Mouse (Mus musculus) heart, embryonic 16.5 days (tissue): ENCODE data around the gene Metap2. TPM values are rescaled to one million over a fixed set of nuclear protein-coding genes. Genes with fewer than 3 reads are reported as not detected.

Experiments
- ATAC-seq: fragments of 200-750 bp; cut with Nextera tagmentation; replicated peaks from 2 replicates; pipeline ENCODE4 v1.8.0; 2017; ENCODE audit warnings: moderate number of reproducible peaks; ENCODE audit not compliant: insufficient read depth, low FRiP score; ENCODE audit errors: extremely low read depth
- H3K27ac ChIP-seq: fragments of 300-500 bp; sonication (generic); 2 replicates; pipeline ENCODE4 v1.5.1; 2014; ENCODE audit warnings: mild to moderate bottlenecking, low read length, control low read depth, moderate library complexity
- H3K27me3 ChIP-seq: fragments of 300-500 bp; sonication (generic); 2 replicates; pipeline ENCODE4 v1.6.1; 2014; ENCODE audit warnings: low read length, mixed read lengths; ENCODE audit not compliant: control insufficient read depth, insufficient read depth
- H3K36me3 ChIP-seq: fragments of 300-500 bp; sonication (generic); 2 replicates; pipeline ENCODE4 v1.6.1; 2014; ENCODE audit not compliant: control insufficient read depth, insufficient read depth
- H3K4me1 ChIP-seq: fragments of 300-500 bp; sonication (generic); 2 replicates; pipeline ENCODE4 v1.6.1; 2014; ENCODE audit warnings: low read length, mixed read lengths; ENCODE audit not compliant: control insufficient read depth, insufficient read depth
- H3K4me2 ChIP-seq: fragments of 300-500 bp; sonication (generic); 2 replicates; pipeline ENCODE4 v1.6.1; 2014; ENCODE audit warnings: low read depth, mild to moderate bottlenecking, control low read depth, low read length
- H3K4me3 ChIP-seq: fragments of 300-500 bp; sonication (generic); 2 replicates; pipeline ENCODE4 v1.5.1; 2014; ENCODE audit warnings: mild to moderate bottlenecking, control low read depth, low read length
- H3K9ac ChIP-seq: fragments of 300-500 bp; sonication (generic); 2 replicates; pipeline ENCODE4 v1.6.1; 2014; ENCODE audit warnings: low read length, control low read depth
- H3K9me3 ChIP-seq: fragments of 300-500 bp; sonication (generic); replicated peaks from 2 replicates; pipeline ENCODE4 v1.6.1; 2016; ENCODE audit warnings: low read length; ENCODE audit not compliant: control insufficient read depth
- WGBS: fragments of 180-500 bp; shearing (Covaris S2); extraction: QIAGEN DNeasy Blood & Tissue Kit; methylation state at CpG from one replicate; pipeline ENCODE4 v1.1.7; 2014; 5-methylcytosine and 5-hydroxymethylcytosine counted together
- polyA plus RNA-seq: library from polyadenylated mRNA; unstranded; fragments of >200 nt; fragmentation: Nextera tagmentation; extraction: Ambion mirVana; gene quantifications from 2 replicates; pipeline ENCODE4 v1.2.1, GENCODE M21; 2015

The Metap2 gene
- polyA plus RNA-seq, 1 experiment from 2014 or later, result 149 TPM

DNA sequence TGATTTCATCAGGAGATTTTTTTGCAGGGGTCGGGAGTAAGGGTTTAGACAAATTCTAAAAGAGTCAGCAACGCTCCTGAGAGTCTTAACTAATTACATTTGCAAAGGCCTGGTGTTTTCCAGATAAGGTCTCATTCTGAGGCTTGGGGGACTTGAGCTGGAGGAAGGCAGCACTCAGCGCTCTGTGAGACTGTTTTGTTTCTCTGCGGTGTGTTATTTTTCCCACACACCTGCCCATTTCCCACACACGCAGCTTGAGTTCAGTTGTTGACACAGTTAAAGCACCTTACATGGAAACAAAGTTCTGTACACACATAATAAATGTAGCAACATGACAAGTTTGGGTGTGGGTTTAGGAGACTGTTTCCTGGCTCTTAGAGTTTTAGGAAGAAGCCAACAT, 35.1 kb upstream of the Metap2 start:
- Histone ChIP-seq H3K4me2 (no peak overlapping the region), H3K27me3 (no peaks in the 10 kb centered on the region), H3K9ac (no peak overlapping the region), H3K4me3 (no peak overlapping the region), H3K27ac (no peak overlapping the region), H3K9me3 (0 out of 2 replicates have a peak, but pooled peaks cover 1% of the 10 kb centered on the region), H3K36me3 (no peaks in the 10 kb centered on the region), H3K4me1 (peaks cover 10% of the 10 kb centered on the region)
- ATAC-seq, result no peak
- WGBS, result 51% methylated on average over 5 of the region's 5 CpGs

DNA sequence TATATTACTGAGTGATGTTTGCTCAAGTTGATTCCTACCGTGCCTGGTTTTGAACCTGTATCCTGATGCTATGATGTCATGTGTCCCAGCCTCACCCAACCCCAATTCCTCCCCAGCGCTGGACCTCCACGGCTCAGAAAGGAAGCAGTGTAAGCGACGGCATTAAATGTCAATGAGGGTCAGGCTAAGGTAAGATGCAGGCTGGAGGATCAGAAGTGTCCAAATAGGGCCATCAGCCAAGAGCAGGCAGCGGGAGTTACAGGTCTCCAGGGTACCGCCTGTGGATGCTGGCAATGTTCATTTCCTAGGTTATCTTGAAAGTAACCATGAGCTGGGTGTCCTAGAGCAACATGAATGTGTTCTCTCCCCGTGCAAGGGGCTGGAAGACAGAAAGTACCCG, 34.5 kb upstream of the Metap2 start:
- Histone ChIP-seq H3K36me3 (no peaks in the 10 kb centered on the region), H3K9me3 (0 out of 2 replicates have a peak, but pooled peaks cover 3% of the 10 kb centered on the region), H3K4me1 (peaks cover 10% of the 10 kb centered on the region), H3K4me2 (no peak overlapping the region), H3K9ac (no peak overlapping the region), H3K27me3 (no peaks in the 10 kb centered on the region), H3K4me3 (no peak overlapping the region), H3K27ac (no peak overlapping the region)
- WGBS, result 51% methylated on average over 9 of the region's 9 CpGs
- ATAC-seq, result no peak

DNA sequence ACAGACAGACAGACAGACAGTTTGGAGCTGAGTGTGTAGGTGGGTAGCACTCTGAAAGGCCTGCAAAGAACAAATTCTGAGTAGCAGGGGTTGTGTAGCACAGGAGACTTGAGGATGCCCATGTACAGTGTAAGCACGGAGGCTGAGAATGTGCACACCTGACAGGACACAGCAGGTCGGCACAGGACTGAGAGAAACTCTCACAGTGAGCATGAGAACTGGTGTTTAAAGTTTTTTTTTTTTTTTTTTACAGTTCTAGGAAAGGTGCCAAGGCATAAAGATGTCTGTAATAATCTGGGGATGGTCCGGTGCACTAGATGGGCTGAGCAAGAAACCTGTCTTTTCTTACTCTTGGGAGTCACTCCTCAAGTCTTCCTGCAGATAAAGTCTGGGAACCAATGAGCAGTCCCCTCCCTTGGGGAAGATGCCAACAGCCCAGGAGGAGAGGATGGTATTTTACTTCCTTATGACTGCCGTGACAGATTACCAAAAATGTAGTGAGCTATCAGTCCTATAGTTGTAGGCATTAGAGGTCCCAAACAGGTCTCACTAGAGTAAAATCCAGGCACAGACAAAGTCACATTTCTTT, 33.4 kb upstream of the Metap2 start:
- Histone ChIP-seq H3K9me3 (0 out of 2 replicates have a peak, but pooled peaks cover 3% of the 10 kb centered on the region), H3K27me3 (no peaks in the 10 kb centered on the region), H3K4me3 (no peak overlapping the region), H3K27ac (no peak overlapping the region), H3K9ac (no peak overlapping the region), H3K4me1 (peaks cover 10% of the 10 kb centered on the region), H3K4me2 (no peak overlapping the region), H3K36me3 (no peaks in the 10 kb centered on the region)
- WGBS, result 57% methylated on average over 4 of the region's 4 CpGs
- no peak for ATAC-seq

DNA sequence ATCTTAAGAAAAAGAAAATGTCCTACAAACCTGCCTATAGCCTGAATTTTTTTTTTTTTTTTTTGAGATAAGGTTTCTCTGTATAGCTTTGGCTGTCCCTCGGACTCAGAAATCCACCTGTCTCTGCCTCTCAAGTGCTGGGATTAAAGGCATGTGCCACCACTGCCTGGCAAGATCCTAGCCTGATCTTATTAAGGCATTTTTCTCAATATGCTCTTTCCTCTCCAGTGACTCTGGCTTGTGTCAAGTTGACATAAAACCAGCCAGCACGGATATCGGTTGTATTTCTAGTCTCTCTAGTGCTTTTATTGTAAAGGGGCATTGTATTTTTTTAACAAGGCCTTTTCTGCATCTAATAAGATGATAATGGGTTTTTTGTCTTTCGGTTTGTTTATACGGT, 27.8 kb upstream of the Metap2 start:
- no peak overlapping the region for H3K4me2 ChIP-seq
- no peak overlapping the region for H3K4me3 ChIP-seq
- no peaks in the 10 kb centered on the region; the same call in 1 of the 2 replicates for H3K4me1 ChIP-seq
- 0 out of 2 replicates have a peak, but pooled peaks cover 3% of the 10 kb centered on the region for H3K9me3 ChIP-seq
- no peak overlapping the region for H3K9ac ChIP-seq
- 63% methylated on average over 5 of the region's 5 CpGs for WGBS
- H3K27me3 ChIP-seq, result no peaks in the 10 kb centered on the region
- no peak for ATAC-seq
- H3K27ac ChIP-seq, result no peak overlapping the region
- no peaks in the 10 kb centered on the region for H3K36me3 ChIP-seq

DNA sequence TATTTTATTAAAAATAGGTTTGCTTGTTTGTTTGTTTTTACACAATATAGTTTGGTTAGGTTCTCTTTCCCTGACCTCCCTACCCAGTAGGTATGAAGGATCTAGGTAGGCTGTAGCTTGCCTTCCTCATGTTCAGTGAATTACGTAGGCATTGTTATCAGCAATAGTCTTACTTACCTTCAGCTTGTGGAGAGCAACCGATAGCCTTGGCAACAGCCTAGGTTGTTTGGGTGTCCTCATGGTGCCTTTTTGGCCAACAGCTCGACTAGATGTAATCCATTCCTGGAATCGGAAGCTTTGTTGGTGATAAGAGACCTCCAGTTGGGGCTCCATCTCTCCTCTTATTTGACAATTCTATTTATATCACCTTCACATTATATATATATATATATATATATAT, 24.3 kb upstream of the Metap2 start:
- no peak overlapping the region for H3K4me2 ChIP-seq
- no peak for ATAC-seq

DNA sequence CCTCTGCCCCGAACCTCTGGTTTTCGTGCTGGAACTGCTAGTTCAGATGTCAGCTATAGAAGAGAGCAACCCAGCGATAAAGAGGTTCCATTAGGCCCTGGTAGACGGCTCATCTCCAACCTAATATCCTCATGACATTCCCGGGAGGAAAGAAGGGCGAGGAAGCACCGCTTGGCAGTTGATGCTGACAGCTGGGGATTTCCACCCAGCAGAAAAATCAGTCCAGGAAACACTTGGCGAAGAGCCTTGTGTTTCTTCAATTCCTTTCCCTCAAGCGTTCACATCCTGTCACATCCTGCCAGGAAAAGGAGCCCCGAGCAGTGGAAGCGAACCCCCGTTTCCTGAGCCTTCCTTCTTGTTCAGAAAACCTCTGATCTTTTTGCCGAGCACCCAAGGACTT, 22.3 kb upstream of the Metap2 start:
- Histone ChIP-seq H3K4me3 (no peak overlapping the region; the same call in 1 of the 2 replicates), H3K4me2 (peak overlapping the region; percentile 38)
- ATAC-seq, result peak; percentile 28; the same call in 1 of the 2 replicates

More for the DNA sequence above, 24.3 kb upstream of the Metap2 start:
- Histone ChIP-seq H3K4me3 (no peak overlapping the region), H3K9ac (no peak overlapping the region), H3K36me3 (no peaks in the 10 kb centered on the region), H3K4me1 (peaks cover 17% of the 10 kb centered on the region), H3K27me3 (no peaks in the 10 kb centered on the region), H3K27ac (no peak overlapping the region), H3K9me3 (no peaks in the 10 kb centered on the region)
- 85% methylated on average over 4 of the region's 4 CpGs for WGBS

DNA sequence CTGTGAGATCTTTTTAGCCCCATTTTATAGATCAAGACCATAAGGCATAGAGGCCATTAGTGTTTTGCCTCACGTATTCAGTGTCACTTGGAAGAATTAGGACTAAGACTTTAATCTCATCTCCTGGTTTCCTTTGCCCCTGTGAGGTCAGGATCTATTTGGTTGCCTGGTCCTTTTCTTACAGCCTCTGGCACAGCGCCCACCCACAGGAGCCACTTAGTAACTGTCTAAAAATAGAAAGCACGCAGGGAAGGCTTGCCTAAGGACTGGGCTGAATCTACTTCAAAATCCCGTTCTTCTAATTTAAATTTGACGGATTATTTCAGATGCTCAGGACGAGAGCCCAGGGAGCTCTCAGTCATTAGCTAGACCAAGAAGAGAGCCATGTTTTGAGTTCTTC, 21.8 kb upstream of the Metap2 start:
- H3K9me3 ChIP-seq, result no peaks in the 10 kb centered on the region
- H3K4me2 ChIP-seq, result peak overlapping the region; percentile 38
- ATAC-seq, result peak; percentile 74
- H3K27ac ChIP-seq, result peak overlapping the region; percentile 60
- H3K4me1 ChIP-seq, result peaks cover 17% of the 10 kb centered on the region
- 11% methylated on average over 6 of the region's 6 CpGs for WGBS
- H3K27me3 ChIP-seq, result no peaks in the 10 kb centered on the region
- H3K9ac ChIP-seq, result no peak overlapping the region
- no peak overlapping the region; the same call in 1 of the 2 replicates for H3K4me3 ChIP-seq
- H3K36me3 ChIP-seq, result no peaks in the 10 kb centered on the region

More for the DNA sequence above, 22.3 kb upstream of the Metap2 start:
- Histone ChIP-seq H3K4me1 (peaks cover 17% of the 10 kb centered on the region), H3K27me3 (no peaks in the 10 kb centered on the region), H3K36me3 (no peaks in the 10 kb centered on the region), H3K9ac (no peak overlapping the region), H3K27ac (peak overlapping the region; percentile 60), H3K9me3 (no peaks in the 10 kb centered on the region)
- 37% methylated on average over 13 of the region's 13 CpGs for WGBS

DNA sequence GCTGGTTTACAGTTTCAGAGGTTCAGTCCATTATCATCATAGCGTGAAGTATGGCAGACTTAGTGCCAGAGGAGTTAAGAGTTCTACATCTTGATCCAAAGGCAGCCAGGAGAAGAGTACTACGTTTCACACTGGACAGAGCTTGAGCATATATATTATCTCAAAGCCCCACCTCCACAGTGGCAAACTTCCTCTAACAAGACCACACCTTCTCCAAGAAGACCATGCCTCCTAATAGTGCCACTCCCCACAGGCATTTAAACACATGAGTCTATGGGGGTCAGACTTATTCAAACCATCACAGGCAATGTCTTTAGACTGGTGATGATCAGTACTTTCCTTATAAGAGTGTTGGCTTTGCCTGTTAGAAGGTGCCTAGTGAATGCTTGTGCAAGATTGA, 21.2 kb upstream of the Metap2 start:
- no peaks in the 10 kb centered on the region for H3K36me3 ChIP-seq
- no peaks in the 10 kb centered on the region for H3K27me3 ChIP-seq
- H3K4me1 ChIP-seq, result peaks cover 17% of the 10 kb centered on the region
- 60% methylated on average over 2 of the region's 2 CpGs for WGBS
- H3K9me3 ChIP-seq, result no peaks in the 10 kb centered on the region
- H3K4me3 ChIP-seq, result no peak overlapping the region
- no peak for ATAC-seq
- no peak overlapping the region for H3K9ac ChIP-seq
- H3K27ac ChIP-seq, result peak overlapping the region; percentile 60
- no peak overlapping the region for H3K4me2 ChIP-seq

DNA sequence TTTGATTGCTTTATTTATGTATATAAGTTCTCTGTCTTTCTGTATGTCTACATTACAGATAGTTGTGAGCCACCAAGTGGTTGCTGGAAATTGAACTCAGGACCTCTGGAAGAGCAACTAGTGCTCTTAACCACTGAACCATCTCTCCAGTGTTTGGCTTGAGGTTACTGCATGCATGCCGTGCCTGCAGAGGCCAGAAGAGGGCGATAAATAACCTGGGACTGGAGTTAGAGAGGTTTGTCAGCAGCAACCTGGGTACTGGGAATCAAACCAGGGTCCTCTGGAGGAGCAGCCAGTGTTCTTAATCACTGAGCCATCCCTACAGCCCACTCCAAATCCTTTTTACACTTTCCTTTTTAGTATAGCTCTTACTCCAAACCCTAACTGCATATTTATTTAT, 19.9 kb upstream of the Metap2 start:
- H3K9ac ChIP-seq, result no peak overlapping the region
- no peak overlapping the region for H3K27ac ChIP-seq
- H3K36me3 ChIP-seq, result no peaks in the 10 kb centered on the region
- peaks cover 17% of the 10 kb centered on the region for H3K4me1 ChIP-seq
- no peaks in the 10 kb centered on the region for H3K9me3 ChIP-seq
- no peak overlapping the region for H3K4me2 ChIP-seq
- WGBS, result 76% methylated on average over 2 of the region's 2 CpGs
- no peaks in the 10 kb centered on the region for H3K27me3 ChIP-seq
- ATAC-seq, result no peak
- no peak overlapping the region for H3K4me3 ChIP-seq
